Mouse (Mus musculus) kidney, postnatal 10 days (tissue): ENCODE data around the gene 6430550D23Rik.
"Not testable (repeated sequence)": the region's sequence is repeated elsewhere in the genome, so short reads cannot be mapped to it uniquely, and the experiment has no call there.

Source experiments
- DNase-seq: peaks from one replicate; pipeline ENCODE4 v3.0.0; 2021; ENCODE audit warnings: mixed read lengths

Gene 6430550D23Rik

GRCm38 (mm10) chr2:155949362-155949761, 58.4 kb downstream of the 6430550D23Rik start:
- no peak for DNase-seq

- DNase-seq, result peak; percentile 54
These were observed 60.3 kb downstream of the 6430550D23Rik start for GRCm38 (mm10) chr2:155947390-155948002.

GRCm38 (mm10) chr2:155946499-155946898, 61.3 kb downstream of the 6430550D23Rik start:
- no peak for DNase-seq

- DNase-seq, result peak; percentile 85
These were observed 61.7 kb downstream of the 6430550D23Rik start for GRCm38 (mm10) chr2:155946069-155946468.

- DNase-seq, result no peak
These were observed 62.2 kb downstream of the 6430550D23Rik start for GRCm38 (mm10) chr2:155945580-155945979.

- DNase-seq, result peak; percentile 24
These were observed 62.7 kb downstream of the 6430550D23Rik start, which contains the start of gene Gdf5 for GRCm38 (mm10) chr2:155945124-155945523. Gene Gdf5 (minus strand): TSS chr2:155945367.

- DNase-seq, result no peak
These were observed 63.1 kb downstream of the 6430550D23Rik start for GRCm38 (mm10) chr2:155944685-155945084.

GRCm38 (mm10) chr2:155943463-155943862, 64.3 kb downstream of the 6430550D23Rik start:
- peak; percentile 35 for DNase-seq

GRCm38 (mm10) chr2:155941697-155942442, 65.9 kb downstream of the 6430550D23Rik start:
- DNase-seq, result peak; percentile 53

GRCm38 (mm10) chr2:155940681-155941080, 67.1 kb downstream of the 6430550D23Rik start, which contains the start of gene Gm15557:
Gene Gm15557 (plus strand): TSS chr2:155940728.
- DNase-seq, result no peak

- DNase-seq, result peak; percentile 32
These were observed 67.8 kb downstream of the 6430550D23Rik start for GRCm38 (mm10) chr2:155939897-155940529.

- DNase-seq, result peak; percentile 95
These were observed 78.0 kb downstream of the 6430550D23Rik start, which contains the start of gene Uqcc1 for GRCm38 (mm10) chr2:155929531-155930442. Gene Uqcc1 (minus strand): TSS chr2:155930310.

- DNase-seq, result peak; percentile 53
These were observed 78.9 kb downstream of the 6430550D23Rik start for GRCm38 (mm10) chr2:155928711-155929345.

GRCm38 (mm10) chr2:155925213-155925612, 82.6 kb downstream of the 6430550D23Rik start:
- not testable (repeated sequence) for DNase-seq
